Mouse (Mus musculus) midbrain, postnatal 0 days (tissue): Measurements from ENCODE around the gene Siglecg. TPM values are rescaled to one million over a fixed set of nuclear protein-coding genes. Genes with fewer than 3 reads are reported as not detected.

Source experiments
- ATAC-seq: fragments of 200-750 bp; cut with Nextera tagmentation; 2 replicates; pipeline ENCODE4 v1.8.0; 2017; ENCODE audit warnings: moderate number of reproducible peaks, mild to moderate bottlenecking, moderate TSS enrichment, moderate library complexity; ENCODE audit not compliant: low FRiP score
- DNase-seq: peaks from one replicate; pipeline ENCODE4 v3.0.0-alpha.2; 2015; ENCODE audit warnings: low spot score
- H3K27ac ChIP-seq: fragments of 300-500 bp; sonication (generic); 2 replicates; pipeline ENCODE4 v1.5.1; 2014; ENCODE audit warnings: low read depth, mild to moderate bottlenecking, low read length, mixed read lengths
- H3K27me3 ChIP-seq: fragments of 300-500 bp; sonication (generic); 2 replicates; pipeline ENCODE4 v1.6.1; 2014; ENCODE audit warnings: low read length, control low read depth, mixed read lengths; ENCODE audit not compliant: insufficient read depth
- H3K36me3 ChIP-seq: fragments of 300-500 bp; sonication (generic); 2 replicates; pipeline ENCODE4 v1.6.1; 2014; ENCODE audit warnings: low read length, control low read depth, mixed read lengths; ENCODE audit not compliant: insufficient read depth
- H3K4me1 ChIP-seq: fragments of 300-500 bp; sonication (generic); 2 replicates; pipeline ENCODE4 v1.6.1; 2014; ENCODE audit warnings: mild to moderate bottlenecking, control low read depth, antibody characterized with exemption, low read length, mixed read lengths; ENCODE audit not compliant: insufficient read depth
- H3K4me2 ChIP-seq: fragments of 300-500 bp; sonication (generic); 2 replicates; pipeline ENCODE4 v1.6.1; 2014; ENCODE audit warnings: low read depth, mild to moderate bottlenecking, low read length, mixed read lengths; ENCODE audit not compliant: poor library complexity, severe bottlenecking
- H3K4me3 ChIP-seq: fragments of 300-500 bp; sonication (generic); 2 replicates; pipeline ENCODE4 v1.5.1; 2014; ENCODE audit warnings: low read depth, mild to moderate bottlenecking, low read length, moderate library complexity
- H3K9ac ChIP-seq: fragments of 300-500 bp; sonication (generic); replicated peaks from 2 replicates; pipeline ENCODE4 v1.6.1; 2014; ENCODE audit warnings: mild to moderate bottlenecking, low read length, moderate library complexity, mixed read lengths; ENCODE audit not compliant: poor library complexity, severe bottlenecking
- H3K9me3 ChIP-seq: fragments of 300-500 bp; sonication (generic); 2 replicates; pipeline ENCODE4 v1.6.1; 2016; ENCODE audit warnings: low read length, control low read depth
- CTCF ChIP-seq: IDR thresholded peaks from 2 replicates; pipeline ENCODE4 v1.5.1; 2016; ENCODE audit warnings: antibody characterized with exemption, mild to moderate bottlenecking
- WGBS: fragments of 180-500 bp; shearing (Covaris S2); extraction: QIAGEN DNeasy Blood & Tissue Kit; methylation state at CpG from one replicate; pipeline ENCODE4 v1.1.7; 2014; 5-methylcytosine and 5-hydroxymethylcytosine counted together
- microRNA-seq: library from miRNA; unstranded; fragments of <30 nt; microRNA quantifications from one replicate; pipeline ENCODE4, GENCODE M21; 2016; ENCODE audit warnings: borderline number of aligned reads
- polyA plus RNA-seq: library from polyadenylated mRNA; unstranded; fragments of >200 nt; fragmentation: Nextera tagmentation; extraction: Ambion mirVana; gene quantifications from 2 replicates; pipeline ENCODE4 v1.2.1, GENCODE M21; 2015
- total RNA-seq: library from RNA; depleted of rRNA; stranded (reverse); fragments of >200 nt; gene quantifications from 2 replicates; pipeline ENCODE4 v1.2.3, GENCODE M21; 2014; rRNA removed

Siglecg gene
- total and polyA plus RNA-seq, 2 experiments from 2014 or later = 0.05 TPM; not detected in 1

DNA sequence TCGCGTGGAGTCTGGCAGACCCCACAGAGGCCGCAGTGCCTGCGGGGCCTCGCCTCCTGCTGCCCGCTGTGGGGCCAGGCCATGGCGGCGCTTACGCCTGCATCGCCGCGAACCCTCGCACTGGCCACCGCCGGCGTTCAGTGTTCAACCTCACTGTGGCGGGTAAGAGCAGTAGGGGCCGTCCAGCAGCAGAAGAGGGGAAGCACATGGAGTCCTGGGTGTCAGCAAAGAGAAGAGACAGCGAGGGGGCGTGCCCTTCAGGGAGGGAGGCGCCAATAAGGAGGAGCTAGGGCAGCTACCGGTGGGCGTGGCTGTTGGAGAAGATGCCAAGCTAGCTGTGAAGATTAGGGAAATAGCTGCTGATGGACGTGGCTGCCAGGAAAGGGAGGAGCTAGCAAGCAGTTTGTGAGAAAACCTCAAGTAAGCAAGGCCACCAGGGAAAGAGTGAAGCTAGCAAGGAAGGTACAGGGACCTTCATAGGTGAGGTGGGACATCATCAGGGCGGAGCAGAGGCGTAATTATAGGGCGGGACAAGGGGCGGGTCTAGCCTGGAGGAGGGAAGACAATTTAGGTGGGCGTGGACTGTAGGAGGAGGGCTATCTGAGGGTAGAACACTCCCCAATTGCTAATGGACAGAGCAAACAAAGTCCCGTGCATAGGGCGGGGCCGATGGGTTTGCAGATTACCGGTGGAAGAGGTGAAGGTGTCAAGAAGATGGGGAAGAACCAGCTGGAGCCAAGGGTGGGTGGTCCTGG is 57.5 kb downstream of the Siglecg start:
- Histone ChIP-seq H3K4me2 (peak overlapping the region; percentile 89), H3K36me3 (no peaks in the 10 kb centered on the region), H3K4me3 (peak overlapping the region; percentile 48), H3K27ac (peak overlapping the region; percentile 68; the same call in 1 of the 2 replicates), H3K27me3 (no peaks in the 10 kb centered on the region), H3K9ac (peak overlapping the region; percentile 71), H3K9me3 (no peaks in the 10 kb centered on the region), H3K4me1 (no peaks in the 10 kb centered on the region)
- peak; percentile 61 for TF ChIP-seq CTCF
- DNase-seq = peak; percentile 93
- peak; percentile 83 for ATAC-seq
- under 1% methylated on average over 33 of the region's 33 CpGs for whole genome bisulfite sequencing

DNA sequence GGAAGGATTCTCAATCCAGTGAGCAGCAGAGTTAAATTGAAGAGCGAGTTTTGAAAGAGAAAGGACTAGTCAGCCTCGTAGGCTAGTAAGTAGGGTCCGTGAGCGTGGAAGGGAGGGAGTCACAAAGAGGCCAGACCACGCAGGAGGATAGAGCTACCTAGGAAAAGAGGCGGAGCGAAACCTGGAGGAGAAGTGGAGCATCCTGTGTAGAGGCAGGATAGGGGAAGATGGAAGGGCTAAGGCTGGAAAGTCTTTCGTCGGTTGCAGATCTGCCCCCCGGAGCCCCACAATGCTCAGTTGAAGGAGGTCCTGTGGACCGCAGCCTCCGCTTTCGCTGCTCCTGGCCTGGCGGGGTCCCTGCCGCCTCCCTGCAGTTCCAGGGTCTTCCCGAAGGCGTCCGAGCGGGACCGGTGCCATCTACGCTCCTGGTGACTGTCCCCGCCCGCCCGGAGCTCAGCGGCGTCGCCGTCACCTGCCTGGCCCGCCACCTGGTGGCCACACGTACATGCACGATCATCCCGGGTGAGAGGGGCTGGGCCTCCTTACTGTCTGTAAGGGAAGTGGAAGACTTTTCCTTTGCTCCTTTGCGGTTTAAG is 58.2 kb downstream of the Siglecg start:
- Histone ChIP-seq H3K9ac (peak overlapping the region; percentile 60), H3K4me1 (no peaks in the 10 kb centered on the region), H3K36me3 (no peaks in the 10 kb centered on the region), H3K4me2 (peak overlapping the region; percentile 89), H3K27me3 (no peaks in the 10 kb centered on the region), H3K4me3 (peak overlapping the region; percentile 48), H3K27ac (peak overlapping the region; percentile 39; the same call in 1 of the 2 replicates), H3K9me3 (no peaks in the 10 kb centered on the region)
- WGBS = under 1% methylated on average over 33 of the region's 33 CpGs
- peak; percentile 96 for TF ChIP-seq CTCF
- DNase-seq = peak; percentile 87
- peak; percentile 74 for ATAC-seq

Small RNA genes within 50 kb of the gene (microRNA-seq; reads per million reads assigned to microRNA genes)
- gene Mir7051 = not detected

Other genes starting within 250 kb of the Siglecg start
- gene Zfp715, start 94.9 kb upstream of the Siglecg start, total RNA-seq = 25.8 and 33.1 TPM in 2 replicates
- gene Zfp715, start 94.9 kb upstream of the Siglecg start, polyA plus RNA-seq = 16.5 and 17.1 TPM in 2 replicates
- 0.09 and 0.22 TPM in 2 replicates for gene Siglecf, start 56.9 kb upstream of the Siglecg start, total RNA-seq
- 0.11 and 0.26 TPM in 2 replicates for gene Siglecf, start 56.9 kb upstream of the Siglecg start, polyA plus RNA-seq
- not detected in 2 replicates for gene Lim2, start 19.5 kb downstream of the Siglecg start, total RNA-seq
- gene Lim2, start 19.5 kb downstream of the Siglecg start, polyA plus RNA-seq = not detected in 2 replicates
- not detected in 2 replicates for gene Nkg7, start 28.9 kb downstream of the Siglecg start, total RNA-seq
- 0.32 TPM in 1 of 2 replicates, not detected in the other for gene Nkg7, start 28.9 kb downstream of the Siglecg start, polyA plus RNA-seq
- not detected in 2 replicates for gene Cldnd2, start 32.6 kb downstream of the Siglecg start, total RNA-seq
- gene Cldnd2, start 32.6 kb downstream of the Siglecg start, polyA plus RNA-seq = not detected in 2 replicates
- 27.0 and 28.6 TPM in 2 replicates for gene Etfb, start 35.9 kb downstream of the Siglecg start, total RNA-seq
- gene Etfb, start 35.9 kb downstream of the Siglecg start, polyA plus RNA-seq = 94.0 and 97.8 TPM in 2 replicates
- 1.7 and 6.6 TPM in 2 replicates for gene Gm45233, start 35.9 kb downstream of the Siglecg start, total RNA-seq
- gene Gm45233, start 35.9 kb downstream of the Siglecg start, polyA plus RNA-seq = 0.44 and 0.71 TPM in 2 replicates
- 25.8 and 40.2 TPM in 2 replicates for gene Vsig10l, start 54.9 kb downstream of the Siglecg start, total RNA-seq
- 29.0 and 29.7 TPM in 2 replicates for gene Vsig10l, start 54.9 kb downstream of the Siglecg start, polyA plus RNA-seq
- 54.7 and 72.4 TPM in 2 replicates for gene Iglon5, start 81.9 kb downstream of the Siglecg start, total RNA-seq
- gene Iglon5, start 81.9 kb downstream of the Siglecg start, polyA plus RNA-seq = 7.8 and 7.9 TPM in 2 replicates
- gene 4931406B18Rik, start 97.7 kb downstream of the Siglecg start, total RNA-seq = not detected in 2 replicates
- gene 4931406B18Rik, start 97.7 kb downstream of the Siglecg start, polyA plus RNA-seq = not detected in 2 replicates
- gene Cd33, start 136.2 kb downstream of the Siglecg start, total RNA-seq = 1.5 TPM in 2 replicates
- gene Cd33, start 136.2 kb downstream of the Siglecg start, polyA plus RNA-seq = 1.4 and 2.1 TPM in 2 replicates
- 9.4 and 13.0 TPM in 2 replicates for gene Zfp658, start 154.1 kb downstream of the Siglecg start, total RNA-seq
- 2.4 and 3.1 TPM in 2 replicates for gene Zfp658, start 154.1 kb downstream of the Siglecg start, polyA plus RNA-seq
- gene Zfp719, start 171.4 kb downstream of the Siglecg start, total RNA-seq = 13.9 and 15.5 TPM in 2 replicates
- gene Zfp719, start 171.4 kb downstream of the Siglecg start, polyA plus RNA-seq = 4.9 and 5.5 TPM in 2 replicates
- 1.3 and 1.6 TPM in 2 replicates for gene Zfp819, start 199.0 kb downstream of the Siglecg start, total RNA-seq
- 0.23 and 0.49 TPM in 2 replicates for gene Zfp819, start 199.0 kb downstream of the Siglecg start, polyA plus RNA-seq
- gene Ceacam18, start 226.5 kb downstream of the Siglecg start, total RNA-seq = not detected in 2 replicates
- gene Ceacam18, start 226.5 kb downstream of the Siglecg start, polyA plus RNA-seq = not detected in 2 replicates